ENCODE assay signal across 10 mouse cellular contexts in the genomic region with DNA sequence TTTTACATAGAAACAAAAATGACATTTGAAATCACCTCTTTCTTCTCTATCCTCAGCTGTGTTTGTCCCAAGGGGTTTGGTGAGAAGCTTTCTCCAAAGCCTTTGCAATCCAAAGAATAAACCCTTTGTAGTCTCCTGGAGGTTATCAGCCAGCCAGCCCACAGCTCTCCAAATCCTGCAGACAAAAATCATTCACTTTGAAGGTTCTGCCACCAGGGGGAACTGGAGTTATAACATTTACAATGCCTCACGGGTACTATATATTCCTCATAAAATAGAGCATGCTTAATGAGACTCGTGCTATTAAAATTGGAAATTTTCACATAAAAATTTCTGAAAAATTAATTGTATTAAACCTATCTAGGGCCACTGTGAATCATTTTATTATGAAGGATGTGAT.
A peak's percentile ranks its signal among the peaks of the same experiment; 100 is the strongest.
DNase-seq lines count a peak whose midpoint lies in the region; ATAC-seq and TF ChIP-seq lines count a peak whose summit lies in the region.
"Had no signal": no experiment of that assay in that cellular context is flagged by ENCODE, and none has a peak within 500 bp of the region (broad histone marks: within the 10 kb centered on the region; RNA-seq: fewer than 3 reads in every experiment).

No protein-coding gene starts in this region.

- H3K9ac ChIP-seq in forebrain, embryonic 14.5 days (ENCODE audit: low read length), result no peak overlapping the region
- no peak overlapping the region for H3K9ac ChIP-seq in midbrain, embryonic 12.5 days (replicated peaks)
- H3K9ac ChIP-seq: embryonic facial prominence, embryonic 12.5 days; liver, embryonic 14.5 days had no signal

- H3K27ac ChIP-seq in forebrain, embryonic 14.5 days (ENCODE audit: low read depth, low read length), result no peak overlapping the region
- H3K27ac ChIP-seq in midbrain, embryonic 12.5 days (replicated peaks), result no peak overlapping the region
- H3K27ac ChIP-seq: embryonic facial prominence, embryonic 12.5 days; liver, embryonic 14.5 days had no signal

- no peak overlapping the region for H3K4me2 ChIP-seq in forebrain, embryonic 14.5 days (ENCODE audit: low read length)
- H3K4me2 ChIP-seq in midbrain, embryonic 12.5 days (replicated peaks), result no peak overlapping the region
- H3K4me2 ChIP-seq: embryonic facial prominence, embryonic 12.5 days had no signal

- H3K4me3 ChIP-seq in forebrain, embryonic 14.5 days (ENCODE audit: low read depth, low read length), result no peak overlapping the region
- H3K4me3 ChIP-seq in midbrain, embryonic 12.5 days, result no peak overlapping the region
- H3K4me3 ChIP-seq: embryonic facial prominence, embryonic 12.5 days had no signal

- TF ChIP-seq CTCF in brain, embryonic 14.5 days (IDR thresholded peaks at IDR 0.05; ENCODE audit: borderline replicate concordance, extremely low read depth, insufficient read depth, insufficient read length), result peak; percentile 48; the same call in 1 of the 2 replicates

- no peaks in the 10 kb centered on the region for H3K36me3 ChIP-seq in forebrain, embryonic 14.5 days (ENCODE audit: control insufficient read depth, insufficient read depth, low read length)
- H3K36me3 ChIP-seq in midbrain, embryonic 12.5 days, result no peaks in the 10 kb centered on the region
- H3K36me3 ChIP-seq: embryonic facial prominence, embryonic 12.5 days had no signal

- TF ChIP-seq POLR2A in brain, embryonic 14.5 days (IDR thresholded peaks at IDR 0.05; ENCODE audit: borderline replicate concordance, extremely low read depth, insufficient read depth, insufficient read length, poor library complexity, severe bottlenecking), result no peak

- WGBS in forebrain, embryonic 14.5 days, result 33% methylated on average over 2 of the region's 2 CpGs
- WGBS in midbrain, embryonic 12.5 days, result 35% methylated on average over 2 of the region's 2 CpGs

- no peaks in the 10 kb centered on the region for H3K27me3 ChIP-seq in forebrain, embryonic 14.5 days (replicated peaks; ENCODE audit: control insufficient read depth, insufficient read depth, low read length)
- H3K27me3 ChIP-seq in midbrain, embryonic 12.5 days, result no peaks in the 10 kb centered on the region
- H3K27me3 ChIP-seq: embryonic facial prominence, embryonic 12.5 days had no signal

- H3K4me1 ChIP-seq in forebrain, embryonic 14.5 days (ENCODE audit: control insufficient read depth, insufficient read depth, low read length), result no peaks in the 10 kb centered on the region
- no peaks in the 10 kb centered on the region for H3K4me1 ChIP-seq in midbrain, embryonic 12.5 days
- H3K4me1 ChIP-seq: embryonic facial prominence, embryonic 12.5 days had no signal

- no peaks in the 10 kb centered on the region for H3K9me3 ChIP-seq in forebrain, embryonic 14.5 days (replicated peaks; ENCODE audit: control insufficient read depth, low read length)
- no peaks in the 10 kb centered on the region for H3K9me3 ChIP-seq in midbrain, embryonic 12.5 days
- H3K9me3 ChIP-seq: embryonic facial prominence, embryonic 12.5 days had no signal

- ATAC-seq in forebrain, embryonic 14.5 days, result peak; percentile 77; the same call in 1 of the 2 replicates
- 0 out of 2 replicates have a peak, but pooled peaks have one; percentile 54 for ATAC-seq in midbrain, embryonic 12.5 days (ENCODE audit: low FRiP score, low read depth)

- DNase-seq in ovary, postnatal 10 days (ENCODE audit: low spot score), result peak; percentile 1
- DNase-seq in ovary, postnatal 36 days (ENCODE audit: low spot score), result no peak
- peak; percentile 74 for DNase-seq in brain, embryonic 14.5 days (ENCODE audit: low read depth)
- peak; percentile 82 for DNase-seq in forebrain, embryonic 14.5 days (ENCODE audit: low spot score)
- peak; percentile 79 for DNase-seq in layer of hippocampus, adult 11-12 months (ENCODE audit: low spot score)
- no peak for DNase-seq in spleen, postnatal 4 days (ENCODE audit: low spot score in 2 of 2)
- DNase-seq in thymus, postnatal 4 days, result no peak

Comparison
In these comparisons a context has a peak if more than half of its experiments do, and no peak if none do; other contexts are left out.
1. DNase-seq: peak in ovary, postnatal 10 days (single experiment), brain, embryonic 14.5 days (single experiment), forebrain, embryonic 14.5 days (single experiment) and layer of hippocampus, adult 11-12 months (single experiment); none in ovary, postnatal 36 days (single experiment), spleen, postnatal 4 days (0 of 2) and thymus, postnatal 4 days (single experiment).